ENCODE assay signal across 27 mouse cellular contexts in genomic region chr3:129917424-129917823, GRCm38 (mm10). TPM values are rescaled to one million over a fixed set of nuclear protein-coding genes. Genes with fewer than 3 reads are reported as not detected.
DNase-seq lines count a peak whose midpoint lies in the region; ATAC-seq and TF ChIP-seq lines count a peak whose summit lies in the region.
"Had no signal": no experiment of that assay in that cellular context is flagged by ENCODE, and none has a peak within 500 bp of the region (broad histone marks: within the 10 kb centered on the region; RNA-seq: fewer than 3 reads in every experiment).

No protein-coding gene starts in this region.

- POLR2A ChIA-PET in Patski (lab: Charles Lee), result no interaction called here

- WGBS in heart, embryonic 10.5 days, result 72% methylated on average over 3 of the region's 3 CpGs

- TF ChIP-seq CTCF in Patski (IDR thresholded peaks at IDR 0.05), result no peak

- H3K36me3 ChIP-seq in heart, embryonic 10.5 days, result peaks cover 29% of the 10 kb centered on the region

- ATAC-seq in Patski, result peak; percentile 74
- no peak for ATAC-seq in megakaryocyte progenitor cell, adult 5-6 weeks (replicated peaks; ENCODE audit: poor library complexity)

- no peaks in the 10 kb centered on the region for H3K27me3 ChIP-seq in heart, embryonic 10.5 days (ENCODE audit: insufficient read depth, poor library complexity, severe bottlenecking)
- no peaks in the 10 kb centered on the region for H3K27me3 ChIP-seq in Patski
- H3K27me3 ChIP-seq: forebrain, embryonic 12.5 days; forebrain, embryonic 15.5 days; heart, embryonic 13.5 days; intestine, embryonic 15.5 days had no signal

- CTCF ChIA-PET in Patski (lab: Charles Lee), result interaction anchor here (1.0 to 3.1 kb wide), 12 partner anchors 8 to 169 kb away, joined by 3 to 27 read pairs (median 6); partner anchors contain the start of gene Sec24b

- no peak overlapping the region for H3K4me3 ChIP-seq in heart, embryonic 10.5 days
- H3K4me3 ChIP-seq: embryonic facial prominence, embryonic 10.5 days; embryonic facial prominence, embryonic 13.5 days; erythroblast, embryonic 14.5 days; forebrain, embryonic 12.5 days; forebrain, embryonic 15.5 days; heart, adult 2 months; heart, embryonic 13.5 days; intestine, embryonic 15.5 days had no signal

- no peaks in the 10 kb centered on the region for H3K4me1 ChIP-seq in heart, embryonic 10.5 days
- H3K4me1 ChIP-seq: embryonic facial prominence, embryonic 10.5 days; embryonic facial prominence, embryonic 13.5 days; forebrain, embryonic 15.5 days; heart, embryonic 13.5 days; intestine, embryonic 15.5 days had no signal

- no peak overlapping the region for H3K27ac ChIP-seq in heart, embryonic 10.5 days
- H3K27ac ChIP-seq: embryonic facial prominence, embryonic 10.5 days; embryonic facial prominence, embryonic 13.5 days; forebrain, embryonic 12.5 days; forebrain, embryonic 15.5 days; heart, adult 2 months; heart, embryonic 13.5 days; hindbrain, embryonic 14.5 days; intestine, embryonic 15.5 days had no signal

- in situ Hi-C loops in Patski (cut with MboI; ENCODE audit: low pct_unique_long_range_greater_than_20kb), result loop anchor here (5.0 to 10.0 kb wide), 2 partner anchors 155 to 777 kb away; no protein-coding TSS in a partner anchor

- peak; percentile 41 for DNase-seq in adrenal gland, adult 2 months
- DNase-seq in adrenal gland, postnatal 4 days (ENCODE audit: low spot score in 2 of 2), result no peak
- DNase-seq in heart, embryonic 10.5 days (ENCODE audit: low spot score), result peak; percentile 24
- DNase-seq in heart, adult 8-10 months (ENCODE audit: low spot score), result no peak
- no peak for DNase-seq in Patski (ENCODE audit: low read depth, low spot score)
- no peak for DNase-seq in urinary bladder, postnatal 14 days (ENCODE audit: low spot score)
- DNase-seq: adrenal gland, postnatal 10 days; cerebellum, adult 11-12 months; cerebellum, adult 8-10 months; cerebellum, postnatal 10 days; cerebellum, postnatal 36 days; embryo, embryonic 11 days; gastrocnemius, postnatal 25 days; heart, adult 2 months; heart, postnatal 14 days; heart, postnatal 4 days; kidney, adult 11 months; kidney, adult 8-10 months had no signal

- H3K9me3 ChIP-seq in heart, embryonic 10.5 days, result no peaks in the 10 kb centered on the region
- H3K9me3 ChIP-seq: embryonic facial prominence, embryonic 10.5 days; embryonic facial prominence, embryonic 13.5 days; forebrain, embryonic 12.5 days; forebrain, embryonic 15.5 days; heart, embryonic 13.5 days; intestine, embryonic 15.5 days had no signal

RNA-seq across cellular contexts. Expression of gene Casp6, which starts 16.2 kb away (rescaled TPM):
- 10 to 100 TPM; 42.3 to 42.4 TPM for total RNA-seq in adrenal gland, adult 2 months (2021)
- 29.5 and 33.8 TPM in 2 replicates for polyA plus RNA-seq in adrenal gland, adult 2 months (2012; rRNA removed)
- total RNA-seq in adrenal gland, postnatal 4 days (2021), result 10 to 100 TPM; 54.0 to 56.0 TPM
- polyA plus RNA-seq in heart, embryonic 10.5 days (2016; fragmentation: Nextera tagmentation; extraction: Ambion mirVana), result 78.4 and 99.8 TPM in 2 replicates
- total RNA-seq in heart, adult 8-10 months (2022), result 10 to 100 TPM in 3 of 4 experiments, 1 to 10 TPM in 1; 8.9 to 16.8 (median 11.6) TPM
- polyA plus RNA-seq in Patski (2021), result 67.4 TPM
- total RNA-seq in megakaryocyte progenitor cell, adult 5-6 weeks (2015), result 16.2 and 16.3 TPM in 2 replicates
- 9.3 and 13.3 TPM in 2 replicates for total RNA-seq in megakaryocyte progenitor cell, adult 5-6 weeks (2017)

RNA-seq across cellular contexts. Expression of gene Pla2g12a, which starts 39.0 kb away (rescaled TPM):
- 10 to 100 TPM; 46.3 to 51.7 TPM for total RNA-seq in adrenal gland, adult 2 months (2021)
- 106 and 226 TPM in 2 replicates for polyA plus RNA-seq in adrenal gland, adult 2 months (2012; rRNA removed)
- 10 to 100 TPM; 33.9 to 44.6 TPM for total RNA-seq in adrenal gland, postnatal 4 days (2021)
- polyA plus RNA-seq in heart, embryonic 10.5 days (2016; fragmentation: Nextera tagmentation; extraction: Ambion mirVana), result 53.3 and 64.1 TPM in 2 replicates
- total RNA-seq in heart, adult 8-10 months (2022), result 10 to 100 TPM; 43.8 to 66.6 (median 45.6) TPM
- polyA plus RNA-seq in Patski (2021), result 33.3 TPM
- total RNA-seq in megakaryocyte progenitor cell, adult 5-6 weeks (2015), result 32.2 and 40.1 TPM in 2 replicates
- total RNA-seq in megakaryocyte progenitor cell, adult 5-6 weeks (2017), result 24.3 and 31.3 TPM in 2 replicates

RNA-seq across cellular contexts. Expression of gene Mcub, which starts 52.6 kb away (rescaled TPM):
- 10 to 100 TPM in 1 of 2 experiments, 1 to 10 TPM in 1; 7.9 to 15.3 TPM for total RNA-seq in adrenal gland, adult 2 months (2021)
- polyA plus RNA-seq in adrenal gland, adult 2 months (2012; rRNA removed), result 6.9 and 7.7 TPM in 2 replicates
- 10 to 100 TPM; 13.7 to 14.8 TPM for total RNA-seq in adrenal gland, postnatal 4 days (2021)
- 3.9 and 6.0 TPM in 2 replicates for polyA plus RNA-seq in heart, embryonic 10.5 days (2016; fragmentation: Nextera tagmentation; extraction: Ambion mirVana)
- total RNA-seq in heart, adult 8-10 months (2022), result 1 to 10 TPM; 1.1 to 2.5 (median 1.6) TPM
- polyA plus RNA-seq in Patski (2021), result 12.4 TPM
- total RNA-seq in megakaryocyte progenitor cell, adult 5-6 weeks (2015), result 3.3 TPM in 2 replicates
- total RNA-seq in megakaryocyte progenitor cell, adult 5-6 weeks (2017), result 4.2 and 4.4 TPM in 2 replicates

Comparison
In these comparisons a context has a peak if more than half of its experiments do, and no peak if none do; other contexts are left out.
1. DNase-seq: peak in adrenal gland, adult 2 months (single experiment) and heart, embryonic 10.5 days (single experiment); none in adrenal gland, postnatal 4 days (0 of 2), heart, adult 8-10 months (single experiment), Patski (single experiment) and urinary bladder, postnatal 14 days (single experiment).